Mouse (Mus musculus) adrenal gland, postnatal 36 days (tissue): ENCODE results near the gene Slc7a15. TPM values are rescaled to one million over a fixed set of nuclear protein-coding genes. Genes with fewer than 3 reads are reported as not detected.

Experiments used
- DNase-seq, 2 experiments: peaks; one replicate each; pipeline ENCODE4 v3.0.0; 2021; ENCODE audit warnings: mixed read lengths in 1 of 2
- total RNA-seq, 2 experiments: library from RNA; stranded (reverse); gene quantifications; 2 replicates each; pipeline ENCODE4 v1.2.3; 2021

Slc7a15 gene
- total RNA-seq, 2 experiments from 2014 or later: not detected

DNA sequence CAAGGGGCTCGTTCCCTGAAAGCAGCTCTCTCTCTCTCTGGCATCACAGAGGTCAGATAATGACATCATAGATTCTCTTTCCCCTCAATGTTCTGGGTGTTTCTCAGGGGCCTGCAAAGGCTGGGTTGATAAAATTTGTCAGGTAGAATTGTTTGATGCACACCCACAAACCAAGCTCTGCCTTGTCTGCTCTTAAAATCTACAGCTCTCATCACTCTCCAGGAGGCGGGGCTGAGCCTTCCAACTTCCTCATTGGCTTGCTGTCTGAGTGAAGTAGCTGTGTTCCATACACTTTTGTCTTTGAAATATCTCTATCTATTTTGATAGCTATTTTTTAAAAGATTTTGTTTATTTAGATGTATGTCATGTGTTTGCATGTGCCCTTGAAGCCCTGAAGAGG is 116.7 kb downstream of the Slc7a15 start:
- DNase-seq: no peak

Other genes starting within 250 kb of the Slc7a15 start
- gene Rhob, start 99.1 kb downstream of the Slc7a15 start, total RNA-seq: 100 to 1,000 TPM; 199 to 285 TPM
- 100 to 1,000 TPM; 146 to 162 TPM for gene Pum2, start 75.1 kb upstream of the Slc7a15 start, total RNA-seq
- 10 to 100 TPM; 16.5 to 17.0 TPM for gene Sdc1, start 172.3 kb upstream of the Slc7a15 start, total RNA-seq